Mouse (Mus musculus) embryonic fibroblast, embryonic 13.5 days (primary cell): ENCODE results near the gene Thtpa.

Source experiments
- CTCF ChIP-seq: IDR thresholded peaks from 2 replicates; pipeline ENCODE4 v1.5.1; 2011; ENCODE audit warnings: mild to moderate bottlenecking, control low read depth, low read length, moderate library complexity, borderline replicate concordance; ENCODE audit not compliant: insufficient read depth
- POLR2A ChIP-seq: IDR thresholded peaks from 2 replicates; pipeline ENCODE4 v1.6.1; 2011; ENCODE audit warnings: low read depth, mild to moderate bottlenecking, control low read depth, low read length, moderate library complexity

- TF ChIP-seq CTCF (no peak), POLR2A (no peak)
Observed at GRCm38 (mm10) chr14:55108202-55108870, 13.8 kb downstream of the Thtpa start.
